Mouse (Mus musculus): ENCODE measurements around the gene Tmem132b. TPM values are rescaled to one million over a fixed set of nuclear protein-coding genes. Genes with fewer than 3 reads are reported as not detected.

The Tmem132b gene
- polyA plus RNA-seq, 1 experiment = 0.01 TPM

DNA sequence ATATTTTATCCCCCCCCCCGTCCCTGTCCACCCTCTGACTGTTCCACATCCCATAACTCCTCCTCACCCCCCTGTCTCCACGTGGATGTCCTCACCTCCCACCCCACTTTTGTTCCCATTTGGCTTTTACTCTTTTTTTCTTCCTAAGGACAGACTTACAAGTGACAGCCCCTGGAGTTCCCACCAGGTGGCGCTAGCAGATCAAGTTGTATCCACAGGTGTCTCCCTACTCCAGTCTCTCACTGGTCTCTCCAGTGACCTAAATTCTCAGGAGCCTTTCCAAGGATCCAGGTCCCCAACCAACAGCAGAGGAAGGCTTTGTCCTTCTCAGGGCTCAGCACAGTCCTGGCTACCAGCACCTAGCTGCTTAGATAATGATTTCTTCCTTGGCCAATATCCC is 177.6 kb downstream of the Tmem132b start:
- TF ChIP-seq MYOG (IDR thresholded peaks at IDR 0.05; ENCODE audit: control insufficient read depth in 1 of 3, insufficient read depth in 1 of 3, insufficient read length in 2 of 3, low read depth in 2 of 3) (no peak), TCF12 (IDR thresholded peaks at IDR 0.05; ENCODE audit: insufficient read depth, poor library complexity, severe bottlenecking) (no peak), SRF (IDR thresholded peaks at IDR 0.05; ENCODE audit: control insufficient read depth, insufficient read length, low read depth) (no peak), REST (IDR thresholded peaks at IDR 0.05; ENCODE audit: insufficient read depth, insufficient read length) (no peak), MAX (IDR thresholded peaks at IDR 0.05; ENCODE audit: low read depth) (no peak), POLR2A (IDR thresholded peaks at IDR 0.05; ENCODE audit: insufficient read length, low read depth) (no peak), CEBPB (IDR thresholded peaks at IDR 0.05; ENCODE audit: insufficient read depth, poor library complexity, severe bottlenecking) (no peak), MYOD1 (IDR thresholded peaks at IDR 0.05; ENCODE audit: control insufficient read depth in 1 of 3, insufficient read length in 2 of 3, low read depth in 2 of 3) (no peak), POLR2AphosphoS2 (IDR thresholded peaks at IDR 0.05; ENCODE audit: insufficient read length, low read depth) (no peak), USF1 (IDR thresholded peaks at IDR 0.05; ENCODE audit: low read depth) (no peak), E2F4 (IDR thresholded peaks at IDR 0.05; ENCODE audit: insufficient read depth) (no peak), TCF3 (IDR thresholded peaks at IDR 0.05; ENCODE audit: insufficient read length, low read depth) (no peak)
- Histone ChIP-seq H3K27me3 (ENCODE audit: control insufficient read depth, insufficient read depth, insufficient read length) (no peaks in the 10 kb centered on the region), H3ac (ENCODE audit: control insufficient read depth, insufficient read length) (no peak overlapping the region), H3K4me3 (no peak overlapping the region), H3K36me3 (ENCODE audit: control insufficient read depth, insufficient read depth) (no peaks in the 10 kb centered on the region), H3K79me2 (ENCODE audit: control insufficient read depth, insufficient read depth) (no peaks in the 10 kb centered on the region), H3K4me2 (ENCODE audit: low read depth) (no peak overlapping the region)

DNA sequence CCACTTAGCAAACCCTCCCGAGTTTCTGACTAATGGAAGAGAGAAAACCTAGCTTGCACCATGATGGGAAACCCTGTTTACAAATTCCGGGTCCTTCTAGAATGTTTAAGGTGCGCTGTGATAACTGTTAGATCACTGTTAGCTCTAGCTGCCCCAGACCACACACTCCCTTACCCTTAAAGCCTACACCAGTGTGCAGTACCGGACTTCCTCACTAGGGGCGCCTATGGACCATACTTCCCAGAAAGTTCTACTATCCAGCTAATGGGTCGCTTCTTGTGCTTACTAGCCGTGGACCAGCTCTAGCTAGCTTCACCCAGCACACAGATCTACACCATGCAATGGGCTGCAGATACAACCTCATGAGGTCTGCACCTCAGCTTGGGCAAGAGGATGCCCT is 195.2 kb downstream of the Tmem132b start:
- no peaks in the 10 kb centered on the region for H3K27me3 ChIP-seq (ENCODE audit: control insufficient read depth, insufficient read depth, insufficient read length)
- H3K36me3 ChIP-seq (ENCODE audit: control insufficient read depth, insufficient read depth) = no peaks in the 10 kb centered on the region
- no peak overlapping the region for H3K4me2 ChIP-seq (ENCODE audit: low read depth)
- no peak for TF ChIP-seq MYOG (IDR thresholded peaks at IDR 0.05; ENCODE audit: control insufficient read depth in 1 of 3, insufficient read depth in 1 of 3, insufficient read length in 2 of 3, low read depth in 2 of 3)
- TF ChIP-seq MAX (IDR thresholded peaks at IDR 0.05; ENCODE audit: low read depth) = no peak
- no peak for TF ChIP-seq POLR2A (IDR thresholded peaks at IDR 0.05; ENCODE audit: insufficient read length, low read depth)
- TF ChIP-seq E2F4 (IDR thresholded peaks at IDR 0.05; ENCODE audit: insufficient read depth) = no peak
- TF ChIP-seq USF1 (IDR thresholded peaks at IDR 0.05; ENCODE audit: low read depth) = no peak
- no peak for TF ChIP-seq TCF3 (IDR thresholded peaks at IDR 0.05; ENCODE audit: insufficient read length, low read depth)
- no peak for TF ChIP-seq MYOD1 (IDR thresholded peaks at IDR 0.05; ENCODE audit: control insufficient read depth in 1 of 3, insufficient read length in 2 of 3, low read depth in 2 of 3)
- no peak for TF ChIP-seq SRF (IDR thresholded peaks at IDR 0.05; ENCODE audit: control insufficient read depth, insufficient read length, low read depth)
- no peak for TF ChIP-seq POLR2AphosphoS2 (IDR thresholded peaks at IDR 0.05; ENCODE audit: insufficient read length, low read depth)
- TF ChIP-seq REST (IDR thresholded peaks at IDR 0.05; ENCODE audit: insufficient read depth, insufficient read length) = no peak
- no peak for TF ChIP-seq CEBPB (IDR thresholded peaks at IDR 0.05; ENCODE audit: insufficient read depth, poor library complexity, severe bottlenecking)
- TF ChIP-seq TCF12 (IDR thresholded peaks at IDR 0.05; ENCODE audit: insufficient read depth, poor library complexity, severe bottlenecking) = no peak
- no peaks in the 10 kb centered on the region for H3K79me2 ChIP-seq (ENCODE audit: control insufficient read depth, insufficient read depth)
- no peak overlapping the region for H3K4me3 ChIP-seq
- no peak overlapping the region for H3ac ChIP-seq (ENCODE audit: control insufficient read depth, insufficient read length)

DNA sequence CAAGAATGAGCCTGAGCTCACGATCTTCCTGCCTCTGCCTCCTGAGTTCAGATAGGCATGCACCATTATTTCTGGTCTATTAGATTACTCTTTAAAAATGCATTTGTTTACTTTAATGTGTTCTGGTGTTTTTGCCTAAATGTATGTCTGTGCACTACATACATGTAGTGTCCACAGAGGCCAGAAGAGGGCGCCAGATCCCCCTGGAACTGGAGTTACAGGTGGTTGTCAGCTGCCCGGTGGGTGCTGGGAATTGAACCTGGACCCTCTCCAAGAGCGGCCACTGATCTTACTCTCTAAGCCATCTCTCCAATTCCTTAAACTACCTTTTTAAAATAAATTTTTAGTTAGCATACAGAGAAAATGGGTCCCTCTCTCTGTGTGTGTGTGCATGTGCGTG is 195.9 kb downstream of the Tmem132b start:
- no peak for TF ChIP-seq REST (IDR thresholded peaks at IDR 0.05; ENCODE audit: insufficient read depth, insufficient read length)
- H3ac ChIP-seq (ENCODE audit: control insufficient read depth, insufficient read length) = no peak overlapping the region
- no peaks in the 10 kb centered on the region for H3K36me3 ChIP-seq (ENCODE audit: control insufficient read depth, insufficient read depth)
- no peak overlapping the region for H3K4me2 ChIP-seq (ENCODE audit: low read depth)
- H3K79me2 ChIP-seq (ENCODE audit: control insufficient read depth, insufficient read depth) = no peaks in the 10 kb centered on the region
- no peaks in the 10 kb centered on the region for H3K27me3 ChIP-seq (ENCODE audit: control insufficient read depth, insufficient read depth, insufficient read length)
- no peak overlapping the region for H3K4me3 ChIP-seq

- Histone ChIP-seq H3K27me3 (ENCODE audit: control insufficient read depth, insufficient read depth, insufficient read length) (no peaks in the 10 kb centered on the region), H3K4me3 (no peak overlapping the region), H3K4me2 (ENCODE audit: low read depth) (no peak overlapping the region), H3K79me2 (ENCODE audit: control insufficient read depth, insufficient read depth) (no peaks in the 10 kb centered on the region), H3K36me3 (ENCODE audit: control insufficient read depth, insufficient read depth) (no peaks in the 10 kb centered on the region), H3ac (ENCODE audit: control insufficient read depth, insufficient read length) (no peak overlapping the region)
- TF ChIP-seq CEBPB (IDR thresholded peaks at IDR 0.05; ENCODE audit: insufficient read depth, poor library complexity, severe bottlenecking) = no peak
- no peak for TF ChIP-seq SRF (IDR thresholded peaks at IDR 0.05; ENCODE audit: control insufficient read depth, insufficient read length, low read depth)
- no peak for TF ChIP-seq USF1 (IDR thresholded peaks at IDR 0.05; ENCODE audit: low read depth)
- no peak for TF ChIP-seq MYOG (IDR thresholded peaks at IDR 0.05; ENCODE audit: control insufficient read depth in 1 of 3, insufficient read depth in 1 of 3, insufficient read length in 2 of 3, low read depth in 2 of 3)
- no peak for TF ChIP-seq E2F4 (IDR thresholded peaks at IDR 0.05; ENCODE audit: insufficient read depth)
- TF ChIP-seq TCF3 (IDR thresholded peaks at IDR 0.05; ENCODE audit: insufficient read length, low read depth) = no peak
- TF ChIP-seq REST (IDR thresholded peaks at IDR 0.05; ENCODE audit: insufficient read depth, insufficient read length) = no peak
- no peak for TF ChIP-seq POLR2AphosphoS2 (IDR thresholded peaks at IDR 0.05; ENCODE audit: insufficient read length, low read depth)
- no peak for TF ChIP-seq MYOD1 (IDR thresholded peaks at IDR 0.05; ENCODE audit: control insufficient read depth in 1 of 3, insufficient read length in 2 of 3, low read depth in 2 of 3)
- TF ChIP-seq TCF12 (IDR thresholded peaks at IDR 0.05; ENCODE audit: insufficient read depth, poor library complexity, severe bottlenecking) = no peak
- no peak for TF ChIP-seq MAX (IDR thresholded peaks at IDR 0.05; ENCODE audit: low read depth)
- TF ChIP-seq POLR2A (IDR thresholded peaks at IDR 0.05; ENCODE audit: insufficient read length, low read depth) = no peak
These were observed 196.4 kb downstream of the Tmem132b start for GRCm38 (mm10) chr5:125727936-125728335.

DNA sequence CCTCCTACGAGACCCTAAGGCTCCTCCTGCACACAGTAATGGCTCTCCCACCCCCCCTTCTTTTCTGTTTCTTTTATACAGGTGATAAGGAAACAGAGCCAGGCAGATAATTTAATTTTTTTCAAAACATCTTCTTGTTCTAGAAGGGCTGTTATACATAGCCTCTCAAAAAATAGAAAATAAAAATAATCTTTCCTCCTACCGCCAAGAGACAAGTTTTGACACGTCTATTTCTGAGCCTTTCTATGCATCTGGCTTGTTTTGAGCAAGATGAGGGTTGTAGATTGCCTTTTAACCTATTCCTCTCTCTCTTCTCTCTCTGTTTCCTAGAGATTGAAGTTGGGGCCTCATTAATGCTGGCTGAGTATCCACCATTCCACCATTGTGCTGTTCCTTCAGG is 196.9 kb downstream of the Tmem132b start:
- H3K36me3 ChIP-seq (ENCODE audit: control insufficient read depth, insufficient read depth) = no peaks in the 10 kb centered on the region
- TF ChIP-seq POLR2A (IDR thresholded peaks at IDR 0.05; ENCODE audit: insufficient read length, low read depth) = no peak
- no peak for TF ChIP-seq TCF12 (IDR thresholded peaks at IDR 0.05; ENCODE audit: insufficient read depth, poor library complexity, severe bottlenecking)
- TF ChIP-seq REST (IDR thresholded peaks at IDR 0.05; ENCODE audit: insufficient read depth, insufficient read length) = no peak
- no peak for TF ChIP-seq MYOG (IDR thresholded peaks at IDR 0.05; ENCODE audit: control insufficient read depth in 1 of 3, insufficient read depth in 1 of 3, insufficient read length in 2 of 3, low read depth in 2 of 3)
- no peak for TF ChIP-seq POLR2AphosphoS2 (IDR thresholded peaks at IDR 0.05; ENCODE audit: insufficient read length, low read depth)
- no peak for TF ChIP-seq USF1 (IDR thresholded peaks at IDR 0.05; ENCODE audit: low read depth)
- no peak for TF ChIP-seq MAX (IDR thresholded peaks at IDR 0.05; ENCODE audit: low read depth)
- no peak for TF ChIP-seq E2F4 (IDR thresholded peaks at IDR 0.05; ENCODE audit: insufficient read depth)
- no peak for TF ChIP-seq SRF (IDR thresholded peaks at IDR 0.05; ENCODE audit: control insufficient read depth, insufficient read length, low read depth)
- TF ChIP-seq MYOD1 (IDR thresholded peaks at IDR 0.05; ENCODE audit: control insufficient read depth in 1 of 3, insufficient read length in 2 of 3, low read depth in 2 of 3) = no peak
- no peak for TF ChIP-seq CEBPB (IDR thresholded peaks at IDR 0.05; ENCODE audit: insufficient read depth, poor library complexity, severe bottlenecking)
- no peak for TF ChIP-seq TCF3 (IDR thresholded peaks at IDR 0.05; ENCODE audit: insufficient read length, low read depth)
- no peaks in the 10 kb centered on the region for H3K27me3 ChIP-seq (ENCODE audit: control insufficient read depth, insufficient read depth, insufficient read length)
- H3K4me3 ChIP-seq = no peak overlapping the region
- no peak overlapping the region for H3ac ChIP-seq (ENCODE audit: control insufficient read depth, insufficient read length)
- no peaks in the 10 kb centered on the region for H3K79me2 ChIP-seq (ENCODE audit: control insufficient read depth, insufficient read depth)
- H3K4me2 ChIP-seq (ENCODE audit: low read depth) = no peak overlapping the region
